Mouse (Mus musculus): Measurements from ENCODE around the gene Camk1d.

DNA sequence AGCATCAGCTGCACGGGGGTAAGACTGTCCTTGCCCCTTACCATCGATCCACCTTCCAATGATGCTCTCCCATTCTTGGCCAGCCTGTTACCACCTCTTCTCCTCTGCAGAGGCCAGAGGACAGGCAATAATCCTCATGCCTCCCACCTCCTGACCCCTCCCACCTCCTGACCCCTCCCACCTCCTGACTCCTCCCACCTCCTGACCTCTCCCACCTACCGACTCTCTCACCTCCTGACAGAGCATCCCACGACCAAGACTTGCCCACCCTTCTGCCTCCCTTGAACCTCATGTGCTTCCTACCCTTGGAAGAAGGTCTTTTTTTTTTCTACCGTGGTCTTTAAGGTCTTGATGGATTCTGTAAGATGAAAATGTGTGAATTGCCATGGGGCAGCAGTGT, 350.5 kb downstream of the Camk1d start:
- TF ChIP-seq POLR2A (IDR thresholded peaks at IDR 0.05; ENCODE audit: low read depth, low read length) (no peak), CTCF (IDR thresholded peaks at IDR 0.05; ENCODE audit: extremely low read depth, insufficient read length, insufficient replicate concordance, low read depth, low read length) (no peak)

All from small intestine, adult 2 months (tissue).